17 mouse cellular contexts compared by ENCODE assay signal in the genomic region with DNA sequence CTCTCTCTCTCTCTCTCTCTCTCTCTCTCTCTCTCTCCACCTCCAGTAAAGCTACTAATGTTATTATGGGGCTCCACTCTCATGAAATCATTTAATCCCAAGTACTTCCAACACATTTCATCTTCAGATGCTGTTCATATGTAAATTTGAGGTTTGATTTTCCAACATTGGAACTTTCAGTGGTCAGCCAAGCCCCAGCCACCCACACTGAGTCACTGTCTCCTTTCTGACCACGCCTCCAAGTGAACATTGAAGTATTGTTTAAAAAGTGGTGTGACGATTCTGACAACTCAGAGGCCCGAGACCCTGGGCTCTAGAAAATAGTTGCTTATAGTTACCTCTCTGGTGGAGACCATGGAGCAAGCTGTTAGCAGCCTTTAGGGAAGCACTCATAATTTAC.
DNase-seq lines count a peak whose midpoint lies in the region; ATAC-seq and TF ChIP-seq lines count a peak whose summit lies in the region.
"Had no signal": no experiment of that assay in that cellular context is flagged by ENCODE, and none has a peak within 500 bp of the region (broad histone marks: within the 10 kb centered on the region; RNA-seq: fewer than 3 reads in every experiment).

No protein-coding gene starts in this region.

- H3K4me3 ChIP-seq in intestine, embryonic 14.5 days (ENCODE audit: low read depth, low read length) = no peak overlapping the region
- H3K4me3 ChIP-seq in intestine, postnatal 0 days (ENCODE audit: low read depth, low read length) = no peak overlapping the region
- H3K4me3 ChIP-seq in CH12.LX (replicated peaks in 1 of 3; ENCODE audit: low read depth in 2 of 3, low read length in 2 of 3, poor library complexity in 1 of 3) = no peak overlapping the region
- H3K4me3 ChIP-seq in forebrain, embryonic 14.5 days (ENCODE audit: low read depth, low read length) = no peak overlapping the region
- no peak overlapping the region for H3K4me3 ChIP-seq in neural tube, embryonic 14.5 days (ENCODE audit: low read depth, low read length)
- H3K4me3 ChIP-seq: heart, embryonic 10.5 days; limb, embryonic 15.5 days had no signal

- peak overlapping the region; percentile 15; the same call in 1 of the 2 replicates for H3K4me2 ChIP-seq in intestine, embryonic 14.5 days (ENCODE audit: low read length)
- H3K4me2 ChIP-seq in intestine, postnatal 0 days (replicated peaks; ENCODE audit: low read depth) = no peak overlapping the region
- no peak overlapping the region for H3K4me2 ChIP-seq in CH12.LX (ENCODE audit: insufficient read depth, low read depth, poor library complexity, severe bottlenecking)
- no peak overlapping the region for H3K4me2 ChIP-seq in forebrain, embryonic 14.5 days (ENCODE audit: low read length)
- no peak overlapping the region for H3K4me2 ChIP-seq in neural tube, embryonic 14.5 days (ENCODE audit: low read depth, low read length)
- H3K4me2 ChIP-seq: limb, embryonic 15.5 days had no signal

- no peak for TF ChIP-seq EP300 in CH12.LX (IDR thresholded peaks at IDR 0.05; ENCODE audit: low read length)

- H3K9me3 ChIP-seq in intestine, embryonic 14.5 days (ENCODE audit: control insufficient read depth, low read length) = no peaks in the 10 kb centered on the region
- H3K9me3 ChIP-seq in intestine, postnatal 0 days (ENCODE audit: control insufficient read depth) = no peaks in the 10 kb centered on the region
- no peaks in the 10 kb centered on the region for H3K9me3 ChIP-seq in CH12.LX (replicated peaks; ENCODE audit: low read length)
- H3K9me3 ChIP-seq in forebrain, embryonic 14.5 days (replicated peaks; ENCODE audit: control insufficient read depth, low read length) = no peaks in the 10 kb centered on the region
- H3K9me3 ChIP-seq in neural tube, embryonic 14.5 days (ENCODE audit: control insufficient read depth, low read length) = no peaks in the 10 kb centered on the region
- H3K9me3 ChIP-seq: G1E; heart, embryonic 10.5 days; limb, embryonic 15.5 days had no signal

- TF ChIP-seq POLR2A in CH12.LX (IDR thresholded peaks at IDR 0.05; ENCODE audit: low read depth, low read length) = no peak

- H3K9ac ChIP-seq in intestine, embryonic 14.5 days (ENCODE audit: low read length) = no peak overlapping the region
- H3K9ac ChIP-seq in intestine, postnatal 0 days (ENCODE audit: low read depth, low read length) = no peak overlapping the region
- H3K9ac ChIP-seq in CH12.LX (ENCODE audit: insufficient read depth, low read depth) = no peak overlapping the region
- no peak overlapping the region for H3K9ac ChIP-seq in forebrain, embryonic 14.5 days (ENCODE audit: low read length)
- no peak overlapping the region for H3K9ac ChIP-seq in neural tube, embryonic 14.5 days (replicated peaks; ENCODE audit: low read depth, low read length)
- H3K9ac ChIP-seq: limb, embryonic 15.5 days had no signal

- in situ Hi-C loops in CH12.LX (cut with MboI; ENCODE audit: low pct_ligation_motif_present, low pct_unique_long_range_greater_than_20kb, low sequenced_read_pairs) = no loop called here

- H3K27ac ChIP-seq in intestine, embryonic 14.5 days (ENCODE audit: low read depth) = no peak overlapping the region
- no peak overlapping the region for H3K27ac ChIP-seq in intestine, postnatal 0 days (ENCODE audit: low read depth, low read length)
- H3K27ac ChIP-seq in CH12.LX (ENCODE audit: insufficient read depth, low read depth) = no peak overlapping the region
- 0 out of 2 replicates have a peak overlapping the region, but pooled peaks have one; percentile 4 for H3K27ac ChIP-seq in forebrain, embryonic 14.5 days (ENCODE audit: low read depth, low read length)
- peak overlapping the region; percentile 60; the same call in 1 of the 2 replicates for H3K27ac ChIP-seq in neural tube, embryonic 14.5 days (ENCODE audit: low read depth, low read length)
- H3K27ac ChIP-seq: heart, embryonic 10.5 days; limb, embryonic 15.5 days had no signal

- H3K4me1 ChIP-seq in intestine, embryonic 14.5 days (replicated peaks; ENCODE audit: control insufficient read depth, insufficient read depth, low read length) = 0 out of 2 replicates have a peak, but pooled peaks cover 4% of the 10 kb centered on the region
- no peaks in the 10 kb centered on the region for H3K4me1 ChIP-seq in intestine, postnatal 0 days (replicated peaks; ENCODE audit: control insufficient read depth, insufficient read depth, low read length)
- H3K4me1 ChIP-seq in CH12.LX (ENCODE audit: control insufficient read depth in 1 of 2, insufficient read depth in 2 of 2) = no peaks in the 10 kb centered on the region
- peaks cover 4% of the 10 kb centered on the region for H3K4me1 ChIP-seq in forebrain, embryonic 14.5 days (ENCODE audit: control insufficient read depth, insufficient read depth, low read length)
- peaks cover 5% of the 10 kb centered on the region; the same call in 1 of the 2 replicates for H3K4me1 ChIP-seq in neural tube, embryonic 14.5 days (ENCODE audit: control insufficient read depth, insufficient read depth, low read length)
- H3K4me1 ChIP-seq: heart, embryonic 10.5 days had no signal

- H3K27me3 ChIP-seq in intestine, embryonic 14.5 days (replicated peaks; ENCODE audit: control insufficient read depth, insufficient read depth, low read length) = no peaks in the 10 kb centered on the region
- no peaks in the 10 kb centered on the region for H3K27me3 ChIP-seq in intestine, postnatal 0 days (replicated peaks; ENCODE audit: control insufficient read depth, insufficient read depth, low read length)
- no peaks in the 10 kb centered on the region for H3K27me3 ChIP-seq in CH12.LX (replicated peaks)
- no peaks in the 10 kb centered on the region for H3K27me3 ChIP-seq in forebrain, embryonic 14.5 days (replicated peaks; ENCODE audit: control insufficient read depth, insufficient read depth, low read length)
- no peaks in the 10 kb centered on the region for H3K27me3 ChIP-seq in neural tube, embryonic 14.5 days (ENCODE audit: control insufficient read depth, insufficient read depth, low read length)
- H3K27me3 ChIP-seq: limb, embryonic 15.5 days had no signal

- no peak for TF ChIP-seq RAD21 in CH12.LX (IDR thresholded peaks at IDR 0.05; ENCODE audit: low read depth, low read length)

- no peak for DNase-seq in intestine, embryonic 14.5 days (ENCODE audit: low spot score)
- DNase-seq in CH12.LX (ENCODE audit: extremely low read depth) = peak; percentile 17
- DNase-seq in forebrain, embryonic 14.5 days (ENCODE audit: low spot score) = peak; percentile 5
- DNase-seq in kidney, adult 8-10 months = no peak
- DNase-seq in left cerebral cortex, adult 18-20 months (ENCODE audit: low spot score in 2 of 2) = no peak
- DNase-seq: adrenal gland, adult 2 months; cerebellum, postnatal 14 days; heart, postnatal 10 days; kidney, postnatal 4 days; lung, postnatal 14 days; right cerebral cortex, postnatal 4 days; thymus, postnatal 4 days had no signal

- H3K36me3 ChIP-seq in intestine, embryonic 14.5 days (ENCODE audit: control insufficient read depth, insufficient read depth, low read length) = no peaks in the 10 kb centered on the region
- H3K36me3 ChIP-seq in intestine, postnatal 0 days (ENCODE audit: control insufficient read depth, insufficient read depth) = no peaks in the 10 kb centered on the region
- H3K36me3 ChIP-seq in CH12.LX (replicated peaks in 1 of 2; ENCODE audit: control insufficient read depth in 1 of 2, insufficient read depth in 1 of 2, low read length in 1 of 2) = no peaks in the 10 kb centered on the region
- H3K36me3 ChIP-seq in forebrain, embryonic 14.5 days (ENCODE audit: control insufficient read depth, insufficient read depth, low read length) = no peaks in the 10 kb centered on the region
- no peaks in the 10 kb centered on the region for H3K36me3 ChIP-seq in neural tube, embryonic 14.5 days (ENCODE audit: control insufficient read depth, insufficient read depth, low read length)
- H3K36me3 ChIP-seq: G1E; heart, embryonic 10.5 days; limb, embryonic 15.5 days had no signal

- 42% methylated on average over 3 of the region's 3 CpGs for WGBS in intestine, embryonic 14.5 days
- 29% methylated on average over 3 of the region's 3 CpGs for WGBS in intestine, postnatal 0 days
- WGBS in forebrain, embryonic 14.5 days = 27% methylated on average over 3 of the region's 3 CpGs
- WGBS in neural tube, embryonic 14.5 days = 21% methylated on average over 3 of the region's 3 CpGs

- TF ChIP-seq CTCF in intestine, postnatal 0 days (IDR thresholded peaks at IDR 0.05; ENCODE audit: low read depth) = no peak
- TF ChIP-seq CTCF in CH12.LX (conservative IDR thresholded peaks at IDR 0.05 in 1 of 2, IDR thresholded peaks at IDR 0.05 in 1 of 2; ENCODE audit: low read depth in 2 of 2, low read length in 2 of 2) = no peak

- ATAC-seq in intestine, embryonic 14.5 days (replicated peaks; ENCODE audit: low FRiP score, low TSS enrichment, low read depth) = no peak
- ATAC-seq in intestine, postnatal 0 days = no peak
- no peak for ATAC-seq in forebrain, embryonic 14.5 days
- no peak for ATAC-seq in neural tube, embryonic 14.5 days (ENCODE audit: low read depth)

- dilution Hi-C loops in CH12.LX (cut with MboI; ENCODE audit: extremely low pct_ligation_motif_present, extremely low pct_unique_long_range_greater_than_20kb, low sequenced_read_pairs) = no loop called here

- no peaks in the 10 kb centered on the region for H3K79me2 ChIP-seq in CH12.LX (replicated peaks; ENCODE audit: control insufficient read depth, extremely low read depth, insufficient read depth, poor library complexity, severe bottlenecking)

TF ChIP-seq in CH12.LX, 34 proteins besides CTCF, POLR2A, EP300 and RAD21:
- TF ChIP-seq POLR2AphosphoS2 (IDR thresholded peaks at IDR 0.05; ENCODE audit: low read depth, low read length) = no peak
- no peak for TF ChIP-seq ZNF384 (IDR thresholded peaks at IDR 0.05; ENCODE audit: low read depth, low read length)
- TF ChIP-seq BHLHE40 (IDR thresholded peaks at IDR 0.05; ENCODE audit: low read depth, low read length) = no peak
- TF ChIP-seq ETS1 (conservative IDR thresholded peaks at IDR 0.05; ENCODE audit: low read depth, low read length) = no peak
- no peak for TF ChIP-seq IRF4 (IDR thresholded peaks at IDR 0.05; ENCODE audit: low read depth, low read length)

Comparison
In these comparisons a context has a peak if more than half of its experiments do, and no peak if none do; other contexts are left out.
1. DNase-seq: peak in CH12.LX (single experiment) and forebrain, embryonic 14.5 days (single experiment); none in intestine, embryonic 14.5 days (single experiment), kidney, adult 8-10 months (0 of 2) and left cerebral cortex, adult 18-20 months (0 of 2).
2. H3K27ac ChIP-seq: peak in forebrain, embryonic 14.5 days (single experiment) and neural tube, embryonic 14.5 days (single experiment); none in intestine, embryonic 14.5 days (single experiment), intestine, postnatal 0 days (single experiment) and CH12.LX (single experiment).